Mouse (Mus musculus): Measurements from ENCODE around the gene Hist1h2af.

Hist1h2af gene

DNA sequence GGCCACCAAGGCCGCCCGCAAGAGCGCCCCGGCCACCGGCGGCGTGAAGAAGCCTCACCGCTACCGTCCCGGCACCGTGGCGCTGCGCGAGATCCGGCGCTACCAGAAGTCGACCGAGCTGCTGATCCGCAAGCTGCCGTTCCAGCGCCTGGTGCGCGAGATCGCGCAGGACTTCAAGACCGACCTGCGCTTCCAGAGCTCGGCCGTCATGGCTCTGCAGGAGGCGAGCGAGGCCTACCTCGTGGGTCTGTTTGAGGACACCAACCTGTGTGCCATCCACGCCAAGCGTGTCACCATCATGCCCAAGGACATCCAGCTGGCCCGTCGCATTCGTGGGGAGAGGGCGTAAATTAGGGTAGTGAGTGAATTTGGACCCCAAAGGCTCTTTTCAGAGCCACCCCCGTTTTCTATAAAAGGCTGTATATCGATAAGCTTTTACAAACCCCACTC is 42.2 kb downstream of the Hist1h2af start:
- DNase-seq (ENCODE audit: low read depth, low spot score), result peak; percentile 42

DNA sequence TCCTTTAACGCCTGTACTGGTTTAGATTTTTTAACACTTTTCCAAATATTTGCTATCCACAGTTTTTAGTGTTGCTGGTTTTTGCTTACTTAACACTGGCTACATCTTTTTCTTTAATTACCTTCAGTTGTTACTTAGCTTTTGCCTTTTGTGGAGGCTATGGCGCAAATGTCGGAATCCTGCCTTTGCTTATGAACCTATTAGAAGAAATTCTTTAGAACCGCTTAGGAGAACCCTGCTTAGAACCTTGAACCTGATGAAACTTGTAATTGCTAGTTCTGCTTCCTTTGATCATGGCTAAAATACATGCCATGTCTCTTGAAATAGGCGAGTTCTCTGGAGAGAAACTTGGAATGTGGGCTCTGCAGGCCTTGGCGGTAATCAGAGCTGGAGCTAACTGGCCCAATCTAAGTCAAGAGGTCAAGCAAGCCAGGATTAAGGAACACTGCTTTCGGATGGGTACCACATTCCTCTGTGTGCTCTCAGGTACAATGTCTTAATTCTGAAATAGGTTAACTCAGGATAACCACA is 42.7 kb downstream of the Hist1h2af start:
- peak; percentile 81 for DNase-seq (ENCODE audit: low read depth, low spot score)

DNA sequence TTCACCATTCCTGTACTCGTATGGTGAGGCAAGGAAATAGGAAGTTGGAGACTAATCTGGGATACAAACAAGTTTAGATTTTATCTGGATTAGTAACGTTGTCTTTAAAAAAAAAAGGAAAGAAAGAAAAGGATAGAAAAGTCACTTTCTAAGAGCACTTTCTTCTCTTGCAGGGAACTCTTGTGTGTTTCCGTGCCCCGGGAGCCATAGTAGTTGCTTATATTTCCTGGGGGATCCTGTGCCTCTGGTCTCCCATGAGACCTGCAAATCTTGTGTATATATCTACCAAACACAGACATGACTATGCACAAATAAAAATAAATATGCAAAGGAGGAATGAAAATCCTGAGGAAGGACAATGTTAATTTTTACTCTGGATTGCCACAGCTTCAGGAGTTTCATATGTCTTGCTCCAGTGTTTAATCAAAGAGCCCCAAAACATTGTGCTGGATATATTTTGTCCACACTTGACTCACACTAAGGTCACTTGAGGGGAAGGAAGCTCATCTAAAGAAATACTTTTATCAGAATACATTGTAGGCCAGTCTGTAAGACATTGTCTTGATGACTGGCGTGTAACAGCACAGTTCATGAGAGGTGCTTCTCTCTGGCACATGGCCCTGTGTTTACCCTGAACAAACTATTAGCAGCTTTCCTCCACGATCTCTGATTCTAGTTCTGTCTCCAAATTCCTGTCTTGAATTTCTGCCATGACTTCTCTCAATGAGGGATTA is 43.4 kb downstream of the Hist1h2af start:
- no peak for DNase-seq (ENCODE audit: low read depth, low spot score)

DNA sequence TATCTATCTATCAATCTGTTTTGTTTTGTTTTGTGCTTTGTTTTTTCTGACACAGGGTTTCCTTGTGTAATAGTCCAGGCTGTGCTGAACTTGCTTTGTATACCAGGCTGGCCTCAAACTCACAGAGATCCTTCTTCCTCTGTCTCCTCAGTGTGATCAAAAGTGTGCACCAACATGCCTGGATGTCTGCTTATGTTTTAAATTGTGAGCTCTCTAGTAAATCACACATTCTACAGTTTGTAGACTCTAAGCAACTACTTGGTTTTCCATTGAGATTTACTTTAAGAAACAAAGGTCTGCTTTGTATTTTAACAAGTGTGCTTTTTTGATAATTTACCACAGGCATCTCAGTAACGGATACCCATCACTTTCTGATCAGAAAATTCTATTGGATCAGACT is 44.1 kb downstream of the Hist1h2af start:
- DNase-seq (ENCODE audit: low read depth, low spot score), result no peak

- DNase-seq (ENCODE audit: low read depth, low spot score), result peak; percentile 98
Measured at GRCm38 (mm10) chr13:23581408-23582218, 47.9 kb downstream of the Hist1h2af start, which contains the start of gene Hist1h4d. Gene Hist1h4d (plus strand): TSS chr13:23581598.

GRCm38 (mm10) chr13:23582219-23583056 is 48.7 kb downstream of the Hist1h2af start:
- DNase-seq (ENCODE audit: low read depth, low spot score), result peak; percentile 90

DNA sequence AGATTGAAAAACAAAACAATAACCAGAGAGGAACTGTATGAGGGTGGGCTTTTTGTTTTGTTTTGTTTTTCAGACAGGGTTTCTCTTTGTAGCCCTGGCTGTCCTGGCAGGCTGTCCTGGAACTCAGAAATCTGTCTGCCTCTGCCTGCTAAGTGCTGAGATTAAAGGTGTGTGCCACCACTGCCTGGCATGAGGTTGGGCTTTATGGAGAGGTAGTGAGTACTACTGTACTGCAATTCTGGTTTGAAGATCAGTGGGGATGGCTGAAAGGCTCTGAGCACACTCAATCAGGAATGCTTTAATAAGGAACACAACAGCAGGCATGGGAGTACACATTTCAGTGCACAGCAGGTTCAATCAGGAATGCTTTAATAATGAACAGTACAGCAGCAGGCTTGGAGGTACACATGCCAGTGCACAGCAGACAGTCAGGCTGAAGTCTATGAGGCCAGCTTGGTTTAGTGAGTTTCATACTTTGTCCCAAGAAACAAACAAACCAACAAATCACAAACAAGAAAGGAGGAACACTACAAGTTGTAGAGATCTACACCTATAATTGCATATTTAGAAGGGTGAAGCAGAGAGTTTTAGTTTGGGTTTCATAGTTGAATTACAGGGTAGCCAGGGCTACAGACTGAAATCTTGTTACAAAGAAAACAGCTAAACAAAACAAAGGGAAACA is 49.8 kb downstream of the Hist1h2af start:
- DNase-seq (ENCODE audit: low read depth, low spot score), result no peak
